Mouse (Mus musculus) heart, postnatal 0 days (tissue): ENCODE data around the gene Ric8b.

Source experiments
- CTCF ChIP-seq: IDR thresholded peaks from 2 replicates; pipeline ENCODE4 v1.5.1; 2016; ENCODE audit warnings: antibody characterized with exemption, control low read depth, low read depth
- EP300 ChIP-seq: IDR thresholded peaks from 2 replicates; pipeline ENCODE4 v1.6.1; 2016; ENCODE audit warnings: antibody characterized with exemption, low read depth

- TF ChIP-seq CTCF: no peak
- TF ChIP-seq EP300: no peak
Measured at GRCm38 (mm10) chr10:84917731-84918095, 297 bp downstream of the Ric8b start.
